Mouse (Mus musculus) forebrain, embryonic 13.5 days (tissue): ENCODE results near the gene Olfr297. TPM values are rescaled to one million over a fixed set of nuclear protein-coding genes. Genes with fewer than 3 reads are reported as not detected.

Source experiments
- ATAC-seq: fragments of 200-750 bp; cut with Nextera tagmentation; 2 replicates; pipeline ENCODE4 v1.8.0; 2017
- H3K27ac ChIP-seq: fragments of 300-500 bp; sonication (generic); 2 replicates; pipeline ENCODE4 v1.5.1; 2015; ENCODE audit warnings: inconsistent platforms, mild to moderate bottlenecking, moderate library complexity
- H3K27me3 ChIP-seq: fragments of 300-500 bp; sonication (generic); 2 replicates; pipeline ENCODE4 v1.6.1; 2015; ENCODE audit warnings: mild to moderate bottlenecking, inconsistent platforms
- H3K36me3 ChIP-seq: fragments of 300-500 bp; sonication (generic); 2 replicates; pipeline ENCODE4 v1.6.1; 2015; ENCODE audit warnings: mild to moderate bottlenecking, inconsistent platforms; ENCODE audit not compliant: poor library complexity, severe bottlenecking
- H3K4me1 ChIP-seq: fragments of 300-500 bp; sonication (generic); 2 replicates; pipeline ENCODE4 v1.6.1; 2015; ENCODE audit warnings: inconsistent platforms
- H3K4me2 ChIP-seq: fragments of 300-500 bp; sonication (generic); 2 replicates; pipeline ENCODE4 v1.6.1; 2015; ENCODE audit warnings: inconsistent platforms, mild to moderate bottlenecking, moderate library complexity
- H3K4me3 ChIP-seq: fragments of 300-500 bp; sonication (generic); 2 replicates; pipeline ENCODE4 v1.5.1; 2015; ENCODE audit warnings: mild to moderate bottlenecking, inconsistent platforms
- H3K9ac ChIP-seq: fragments of 300-500 bp; sonication (generic); 2 replicates; pipeline ENCODE4 v1.6.1; 2015; ENCODE audit warnings: mild to moderate bottlenecking, inconsistent platforms
- H3K9me3 ChIP-seq: fragments of 300-500 bp; sonication (generic); replicated peaks from 2 replicates; pipeline ENCODE4 v1.6.1; 2016; ENCODE audit warnings: inconsistent platforms
- WGBS: fragments of 180-500 bp; shearing (Covaris S2); methylation state at CpG from one replicate; pipeline ENCODE4 v1.1.7; 2015; 5-methylcytosine and 5-hydroxymethylcytosine counted together
- polyA plus RNA-seq: library from polyadenylated mRNA; unstranded; fragments of >200 nt; fragmentation: Nextera tagmentation; extraction: Ambion mirVana; gene quantifications from 2 replicates; pipeline ENCODE4 v1.2.1, GENCODE M21; 2015

Olfr297 gene
- not detected in 2 replicates for polyA plus RNA-seq

GRCm38 (mm10) chr7:86519668-86520067 lies at the start of gene Olfr297:
TSS of gene Olfr297 (plus strand) at chr7:86519968.
- H3K4me2 ChIP-seq: no peak within 1 kb of the TSS
- ATAC-seq: no peak
- no peaks in the 10 kb centered on the region for H3K36me3 ChIP-seq
- no peaks in the 10 kb centered on the region for H3K27me3 ChIP-seq
- no peaks in the 10 kb centered on the region for H3K4me1 ChIP-seq
- H3K4me3 ChIP-seq: no peak within 1 kb of the TSS
- H3K27ac ChIP-seq: no peak within 1 kb of the TSS
- H3K9me3 ChIP-seq: no peaks in the 10 kb centered on the region
- H3K9ac ChIP-seq: no peak within 1 kb of the TSS

GRCm38 (mm10) chr7:86492384-86492783 lies 27.4 kb upstream of the Olfr297 start, which contains the start of gene Olfr298:
TSS of gene Olfr298 (minus strand) at chr7:86492484.
- H3K9ac ChIP-seq: no peak within 1 kb of the TSS
- H3K27me3 ChIP-seq: no peaks in the 10 kb centered on the region
- H3K9me3 ChIP-seq: no peaks in the 10 kb centered on the region
- H3K36me3 ChIP-seq: no peaks in the 10 kb centered on the region
- H3K4me1 ChIP-seq: no peaks in the 10 kb centered on the region
- WGBS: 79% methylated on average over 1 of the region's 1 CpGs
- ATAC-seq: no peak
- H3K4me3 ChIP-seq: no peak within 1 kb of the TSS
- H3K4me2 ChIP-seq: no peak within 1 kb of the TSS
- H3K27ac ChIP-seq: no peak within 1 kb of the TSS

Other genes starting within 250 kb of the Olfr297 start
- gene Olfr310, start 242.8 kb upstream of the Olfr297 start, polyA plus RNA-seq: not detected in 2 replicates
- gene Olfr309, start 206.3 kb upstream of the Olfr297 start, polyA plus RNA-seq: not detected in 2 replicates
- not detected in 2 replicates for gene Olfr308, start 194.3 kb upstream of the Olfr297 start, polyA plus RNA-seq
- not detected in 2 replicates for gene Olfr307, start 182.4 kb upstream of the Olfr297 start, polyA plus RNA-seq
- not detected in 2 replicates for gene Olfr305, start 153.0 kb upstream of the Olfr297 start, polyA plus RNA-seq
- not detected in 2 replicates for gene Olfr304, start 133.3 kb upstream of the Olfr297 start, polyA plus RNA-seq
- gene Olfr303, start 122.2 kb upstream of the Olfr297 start, polyA plus RNA-seq: not detected in 2 replicates
- not detected in 2 replicates for gene Olfr301, start 116.1 kb upstream of the Olfr297 start, polyA plus RNA-seq
- gene Olfr299, start 60.0 kb upstream of the Olfr297 start, polyA plus RNA-seq: not detected in 2 replicates
- not detected in 2 replicates for gene Olfr298, start 27.5 kb upstream of the Olfr297 start, polyA plus RNA-seq
- gene Olfr295, start 63.9 kb downstream of the Olfr297 start, polyA plus RNA-seq: not detected in 2 replicates
- gene Olfr294, start 96.7 kb downstream of the Olfr297 start, polyA plus RNA-seq: not detected in 2 replicates
- gene Olfr293, start 129.1 kb downstream of the Olfr297 start, polyA plus RNA-seq: not detected in 2 replicates
- gene Olfr292, start 168.4 kb downstream of the Olfr297 start, polyA plus RNA-seq: not detected in 2 replicates